Mouse (Mus musculus): ENCODE data around the gene Il4ra.

DNA sequence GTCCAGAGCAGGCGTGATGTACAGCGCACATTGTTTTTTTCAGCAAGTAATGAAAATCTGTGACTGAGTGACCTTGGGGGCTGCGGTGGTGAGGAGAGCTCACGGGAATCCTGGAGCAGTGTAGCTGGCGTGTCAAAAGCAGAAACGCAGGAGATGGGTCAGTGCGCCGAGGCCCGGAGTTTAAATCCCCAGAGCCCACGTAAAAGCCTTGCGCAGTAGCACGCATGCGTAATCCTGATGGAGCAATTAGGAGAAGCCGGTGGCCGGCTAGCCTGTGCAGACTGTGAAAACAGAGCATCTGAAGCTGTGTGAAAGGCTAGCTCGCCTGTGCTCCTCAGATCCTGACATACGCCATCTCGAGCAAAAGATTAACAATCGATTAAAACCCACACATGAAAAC lies 20.0 kb downstream of the Il4ra start:
- no peak for TF ChIP-seq CTCF (IDR thresholded peaks at IDR 0.05; ENCODE audit: control insufficient read depth, insufficient read depth, insufficient replicate concordance, low read depth, low read length)
- no peak for TF ChIP-seq POLR2A (IDR thresholded peaks at IDR 0.05; ENCODE audit: control insufficient read depth, low read depth, low read length)

Data from testis, adult 2 months (tissue).